Mouse (Mus musculus): ENCODE data around the gene Myh6. TPM values are rescaled to one million over a fixed set of nuclear protein-coding genes. Genes with fewer than 3 reads are reported as not detected.
"Not testable (repeated sequence)": the region's sequence is repeated elsewhere in the genome, so short reads cannot be mapped to it uniquely, and the experiment has no call there.

Myh6 gene
- polyA plus RNA-seq, 1 experiment = 3.3 TPM

- TF ChIP-seq CTCF (IDR thresholded peaks at IDR 0.05; ENCODE audit: control insufficient read depth, insufficient read depth, low read length) (no peak), POLR2A (IDR thresholded peaks at IDR 0.05; ENCODE audit: borderline replicate concordance, control insufficient read depth, low read depth, low read length) (no peak)
- Histone ChIP-seq H3K4me1 (ENCODE audit: control insufficient read depth, insufficient read depth, low read length) (no peaks in the 10 kb centered on the region), H3K27ac (ENCODE audit: control insufficient read depth, insufficient read depth, low read depth, low read length, poor library complexity) (no peak overlapping the region), H3K4me3 (replicated peaks; ENCODE audit: control insufficient read depth, low read depth, low read length) (no peak overlapping the region)
- 68% methylated on average over 4 of the region's 4 CpGs for WGBS
Observed at GRCm38 (mm10) chr14:54958503-54958902, 8.2 kb downstream of the Myh6 start.

- Histone ChIP-seq H3K4me3 (replicated peaks; ENCODE audit: control insufficient read depth, low read depth, low read length) (no peak overlapping the region), H3K4me1 (ENCODE audit: control insufficient read depth, insufficient read depth, low read length) (no peaks in the 10 kb centered on the region), H3K27ac (ENCODE audit: control insufficient read depth, insufficient read depth, low read depth, low read length, poor library complexity) (no peak overlapping the region)
- WGBS = 85% methylated on average over 9 of the region's 9 CpGs
- TF ChIP-seq CTCF (IDR thresholded peaks at IDR 0.05; ENCODE audit: control insufficient read depth, insufficient read depth, low read length) (no peak), POLR2A (IDR thresholded peaks at IDR 0.05; ENCODE audit: borderline replicate concordance, control insufficient read depth, low read depth, low read length) (no peak)
Observed at GRCm38 (mm10) chr14:54956533-54956932, 10.2 kb downstream of the Myh6 start.

- H3K4me3 ChIP-seq (replicated peaks; ENCODE audit: control insufficient read depth, low read depth, low read length) = no peak overlapping the region
- H3K4me1 ChIP-seq (ENCODE audit: control insufficient read depth, insufficient read depth, low read length) = no peaks in the 10 kb centered on the region
- 79% methylated on average over 3 of the region's 3 CpGs for WGBS
- no peak overlapping the region for H3K27ac ChIP-seq (ENCODE audit: control insufficient read depth, insufficient read depth, low read depth, low read length, poor library complexity)
- TF ChIP-seq CTCF (IDR thresholded peaks at IDR 0.05; ENCODE audit: control insufficient read depth, insufficient read depth, low read length) (no peak), POLR2A (IDR thresholded peaks at IDR 0.05; ENCODE audit: borderline replicate concordance, control insufficient read depth, low read depth, low read length) (no peak)
Observed at GRCm38 (mm10) chr14:54955481-54955880, 11.2 kb downstream of the Myh6 start.

DNA sequence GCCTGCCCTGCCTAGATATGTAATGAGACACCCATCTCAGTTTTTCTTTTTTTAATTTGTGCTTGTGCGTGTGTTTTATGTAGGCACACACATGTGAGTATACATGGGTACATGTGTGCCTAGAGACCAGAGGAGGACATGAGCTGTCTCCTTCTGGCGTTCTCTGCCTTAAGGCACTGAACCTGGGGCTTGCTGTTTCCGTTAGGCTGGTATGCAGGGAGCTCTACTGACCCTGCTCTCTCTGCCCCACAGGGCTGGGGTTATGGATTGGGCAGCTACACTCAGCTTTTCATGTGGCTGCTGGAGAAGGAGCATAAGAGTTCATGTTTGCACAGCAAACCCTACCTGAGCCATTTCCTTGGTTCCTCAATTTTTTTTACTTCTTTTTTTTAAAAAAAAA is 12.3 kb downstream of the Myh6 start:
- Histone ChIP-seq H3K27ac (ENCODE audit: control insufficient read depth, insufficient read depth, low read depth, low read length, poor library complexity) (no peak overlapping the region), H3K4me1 (ENCODE audit: control insufficient read depth, insufficient read depth, low read length) (no peaks in the 10 kb centered on the region), H3K4me3 (replicated peaks; ENCODE audit: control insufficient read depth, low read depth, low read length) (no peak overlapping the region)
- no peak for TF ChIP-seq CTCF (IDR thresholded peaks at IDR 0.05; ENCODE audit: control insufficient read depth, insufficient read depth, low read length)
- no peak for TF ChIP-seq POLR2A (IDR thresholded peaks at IDR 0.05; ENCODE audit: borderline replicate concordance, control insufficient read depth, low read depth, low read length)
- 68% methylated on average over 3 of the region's 3 CpGs for WGBS

DNA sequence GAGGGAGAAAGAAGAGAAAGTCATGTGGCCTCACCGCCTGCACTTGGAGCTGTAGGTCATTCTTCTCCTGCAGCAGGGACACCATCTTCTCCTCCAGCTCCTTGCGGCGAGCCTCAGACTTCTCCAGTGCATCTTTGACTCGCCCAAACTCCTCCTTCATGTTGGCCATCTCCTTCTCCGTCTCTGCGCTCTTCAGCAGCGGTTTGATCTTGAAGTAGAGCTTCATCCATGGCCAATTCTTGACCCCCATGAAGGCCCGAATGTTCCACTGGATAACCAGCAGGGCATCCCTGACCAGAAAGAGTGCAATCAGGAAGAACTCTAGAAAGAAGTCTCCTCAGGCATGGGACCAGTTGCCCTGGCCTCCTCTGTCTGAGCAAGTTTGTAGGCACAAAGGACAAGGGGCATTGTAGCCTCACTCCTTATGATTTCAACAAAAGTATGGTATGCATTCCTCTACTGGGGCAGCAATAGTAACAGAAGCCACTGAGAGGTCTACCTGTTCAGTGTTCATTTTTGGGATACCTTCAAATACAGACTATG is 13.0 kb downstream of the Myh6 start:
- TF ChIP-seq CTCF (IDR thresholded peaks at IDR 0.05; ENCODE audit: control insufficient read depth, insufficient read depth, low read length) (no peak), POLR2A (IDR thresholded peaks at IDR 0.05; ENCODE audit: borderline replicate concordance, control insufficient read depth, low read depth, low read length) (no peak)

DNA sequence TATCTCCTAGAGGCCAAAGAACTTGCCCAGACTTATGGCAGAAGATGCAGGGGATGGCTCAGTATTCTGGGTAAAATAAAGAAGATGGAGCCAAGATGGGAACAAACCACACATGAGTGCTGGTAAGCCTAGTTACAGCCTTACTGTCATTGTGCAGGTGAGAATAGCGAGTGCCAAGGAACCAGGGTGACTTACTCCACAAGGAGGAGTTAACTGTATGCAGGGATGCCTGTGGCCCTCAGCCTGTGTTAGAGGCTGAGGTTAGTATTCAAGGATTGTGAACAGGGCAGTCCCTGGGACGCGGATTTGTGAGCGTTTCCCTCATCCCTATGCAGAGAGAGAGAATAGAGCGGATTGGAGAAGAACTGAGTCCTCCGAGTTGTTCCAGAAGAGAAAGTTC is 15.1 kb downstream of the Myh6 start:
- H3K4me1 ChIP-seq (ENCODE audit: control insufficient read depth, insufficient read depth, low read length) = no peaks in the 10 kb centered on the region
- no peak overlapping the region for H3K27ac ChIP-seq (ENCODE audit: control insufficient read depth, insufficient read depth, low read depth, low read length, poor library complexity)
- TF ChIP-seq POLR2A (IDR thresholded peaks at IDR 0.05; ENCODE audit: borderline replicate concordance, control insufficient read depth, low read depth, low read length) (no peak), CTCF (IDR thresholded peaks at IDR 0.05; ENCODE audit: control insufficient read depth, insufficient read depth, low read length) (no peak)
- 87% methylated on average over 6 of the region's 6 CpGs for WGBS
- no peak overlapping the region for H3K4me3 ChIP-seq (replicated peaks; ENCODE audit: control insufficient read depth, low read depth, low read length)

More for the DNA sequence above, 13.0 kb downstream of the Myh6 start:
- Histone ChIP-seq H3K4me3 (replicated peaks; ENCODE audit: control insufficient read depth, low read depth, low read length) (no peak overlapping the region), H3K27ac (ENCODE audit: control insufficient read depth, insufficient read depth, low read depth, low read length, poor library complexity) (no peak overlapping the region), H3K4me1 (ENCODE audit: control insufficient read depth, insufficient read depth, low read length) (no peaks in the 10 kb centered on the region)
- WGBS = 84% methylated on average over 8 of the region's 8 CpGs

DNA sequence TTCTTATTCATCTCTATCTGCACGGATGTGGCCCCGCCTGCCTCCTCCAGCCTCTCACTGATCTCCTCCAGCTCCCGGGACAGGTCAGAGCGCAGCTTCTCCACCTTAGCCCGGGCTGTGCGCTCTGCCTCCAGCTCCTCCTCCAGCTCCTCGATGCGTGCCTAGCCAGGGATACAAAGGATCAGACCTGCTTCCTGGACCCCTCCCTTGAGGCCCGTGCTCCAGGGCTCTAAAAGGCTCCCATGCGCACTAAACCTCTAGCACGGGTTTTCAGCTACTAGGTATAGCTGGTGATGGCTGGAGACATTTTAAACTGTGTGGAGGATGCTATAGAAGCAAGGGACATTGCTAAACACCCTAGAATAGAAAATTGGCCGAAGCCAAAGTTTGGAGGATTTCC is 16.2 kb downstream of the Myh6 start:
- Histone ChIP-seq H3K27ac (ENCODE audit: control insufficient read depth, insufficient read depth, low read depth, low read length, poor library complexity) (no peak overlapping the region), H3K4me1 (ENCODE audit: control insufficient read depth, insufficient read depth, low read length) (no peaks in the 10 kb centered on the region), H3K4me3 (replicated peaks; ENCODE audit: control insufficient read depth, low read depth, low read length) (no peak overlapping the region)
- TF ChIP-seq POLR2A (IDR thresholded peaks at IDR 0.05; ENCODE audit: borderline replicate concordance, control insufficient read depth, low read depth, low read length) = no peak
- no peak for TF ChIP-seq CTCF (IDR thresholded peaks at IDR 0.05; ENCODE audit: control insufficient read depth, insufficient read depth, low read length)
- 66% methylated on average over 12 of the region's 12 CpGs for WGBS

DNA sequence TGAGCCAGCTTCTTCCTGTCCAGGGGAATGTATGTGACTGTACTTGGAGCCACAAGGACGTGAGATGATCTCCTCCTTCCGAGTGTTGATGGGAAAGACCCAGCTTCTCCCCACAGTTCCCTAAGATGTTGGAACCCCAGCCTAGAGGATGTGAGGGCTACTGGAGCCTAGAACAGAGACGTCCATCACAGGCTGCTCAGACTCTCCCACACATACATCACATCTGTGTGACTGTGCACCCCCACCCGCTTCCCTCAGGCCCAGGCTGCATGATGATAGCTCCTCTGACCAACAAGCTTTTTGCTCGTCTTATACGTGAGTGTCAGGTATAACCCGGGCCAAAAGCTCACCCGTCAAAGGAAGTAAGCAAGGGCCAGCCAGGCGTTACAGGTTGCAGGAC is 17.9 kb downstream of the Myh6 start:
- WGBS = 74% methylated on average over 9 of the region's 9 CpGs
- TF ChIP-seq CTCF (IDR thresholded peaks at IDR 0.05; ENCODE audit: control insufficient read depth, insufficient read depth, low read length) = no peak
- no peak for TF ChIP-seq POLR2A (IDR thresholded peaks at IDR 0.05; ENCODE audit: borderline replicate concordance, control insufficient read depth, low read depth, low read length)
- H3K4me1 ChIP-seq (ENCODE audit: control insufficient read depth, insufficient read depth, low read length) = no peaks in the 10 kb centered on the region
- no peak overlapping the region for H3K4me3 ChIP-seq (replicated peaks; ENCODE audit: control insufficient read depth, low read depth, low read length)
- H3K27ac ChIP-seq (ENCODE audit: control insufficient read depth, insufficient read depth, low read depth, low read length, poor library complexity) = no peak overlapping the region

DNA sequence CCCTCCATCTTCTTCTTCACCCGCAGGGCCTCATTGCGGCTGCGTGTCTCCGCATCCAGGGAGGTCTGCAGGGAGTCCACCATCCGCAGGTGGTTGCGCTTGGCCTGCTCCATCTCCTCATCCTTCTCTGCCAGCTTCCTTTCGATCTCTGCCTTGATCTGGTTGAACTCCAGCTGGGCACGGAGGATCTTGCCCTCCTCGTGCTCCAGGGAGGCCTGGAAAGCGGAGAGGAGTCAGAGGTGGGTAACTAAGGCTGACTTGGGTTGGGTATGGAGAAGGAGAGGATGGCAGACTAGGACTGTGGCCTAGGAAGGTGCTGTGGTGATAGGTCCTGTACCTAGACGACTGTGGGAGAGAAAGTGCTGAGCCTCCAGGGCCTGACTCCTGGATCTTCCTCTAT is 19.7 kb downstream of the Myh6 start:
- H3K4me1 ChIP-seq (ENCODE audit: control insufficient read depth, insufficient read depth, low read length); H3K4me3 ChIP-seq (replicated peaks; ENCODE audit: control insufficient read depth, low read depth, low read length); H3K27ac ChIP-seq (ENCODE audit: control insufficient read depth, insufficient read depth, low read depth, low read length, poor library complexity): not testable (repeated sequence)
- WGBS = 90% methylated on average over 11 of the region's 11 CpGs

Measured in bone marrow, adult 2 months (tissue).